ENCODE assay signal across 10 mouse cellular contexts in genomic region chr7:15919947-15920346, GRCm38 (mm10). TPM values are rescaled to one million over a fixed set of nuclear protein-coding genes. Genes with fewer than 3 reads are reported as not detected.
DNase-seq lines count a peak whose midpoint lies in the region; ATAC-seq and TF ChIP-seq lines count a peak whose summit lies in the region.
"Had no signal": no experiment of that assay in that cellular context is flagged by ENCODE, and none has a peak within 500 bp of the region (broad histone marks: within the 10 kb centered on the region; RNA-seq: fewer than 3 reads in every experiment).

No protein-coding gene starts in this region.

- H3K36me3 ChIP-seq in lung, embryonic 14.5 days (ENCODE audit: insufficient read depth): peaks cover 30% of the 10 kb centered on the region
- peaks cover 30% of the 10 kb centered on the region for H3K36me3 ChIP-seq in limb, embryonic 14.5 days (ENCODE audit: control insufficient read depth, insufficient read depth, low read length)
- H3K36me3 ChIP-seq in stomach, postnatal 0 days (ENCODE audit: control insufficient read depth, insufficient read depth, low read length): peaks cover 6% of the 10 kb centered on the region; the same call in 1 of the 2 replicates

- peak; percentile 87 for DNase-seq in heart, adult 11 months
- DNase-seq in heart, adult 8-10 months (ENCODE audit: low spot score): no peak
- no peak for DNase-seq in lung, embryonic 14.5 days
- no peak for DNase-seq in lung, postnatal 10 days
- no peak for DNase-seq in limb, embryonic 14.5 days (ENCODE audit: low spot score)
- DNase-seq in stomach, postnatal 0 days (ENCODE audit: low spot score): no peak
- DNase-seq in right cerebral cortex, adult 18-20 months: no peak
- DNase-seq in right cerebral cortex, postnatal 36 days (ENCODE audit: low spot score in 2 of 2): no peak

- H3K9me3 ChIP-seq in lung, embryonic 14.5 days (ENCODE audit: low read depth, low read length): no peaks in the 10 kb centered on the region
- no peaks in the 10 kb centered on the region for H3K9me3 ChIP-seq in limb, embryonic 14.5 days (ENCODE audit: control insufficient read depth, low read length)
- no peaks in the 10 kb centered on the region for H3K9me3 ChIP-seq in stomach, postnatal 0 days (ENCODE audit: control insufficient read depth, low read length)

- no peak for TF ChIP-seq EP300 in stomach, postnatal 0 days (optimal IDR thresholded peaks at IDR 0.05)

- WGBS in lung, embryonic 14.5 days: 93% methylated on average over 9 of the region's 9 CpGs
- 94% methylated on average over 9 of the region's 9 CpGs for WGBS in limb, embryonic 14.5 days
- WGBS in stomach, postnatal 0 days: 95% methylated on average over 9 of the region's 9 CpGs

- peaks cover 8% of the 10 kb centered on the region; the same call in 1 of the 2 replicates for H3K4me1 ChIP-seq in lung, embryonic 14.5 days (ENCODE audit: insufficient read depth)
- H3K4me1 ChIP-seq in limb, embryonic 14.5 days (ENCODE audit: control insufficient read depth, insufficient read depth, low read length): peaks cover 14% of the 10 kb centered on the region
- H3K4me1 ChIP-seq in stomach, postnatal 0 days (replicated peaks; ENCODE audit: control insufficient read depth, insufficient read depth): peaks cover 6% of the 10 kb centered on the region; the same call in 1 of the 2 replicates

- no peak overlapping the region for H3K27ac ChIP-seq in lung, embryonic 14.5 days (ENCODE audit: low read depth)
- no peak overlapping the region for H3K27ac ChIP-seq in limb, embryonic 14.5 days (replicated peaks; ENCODE audit: low read depth, low read length)
- H3K27ac ChIP-seq in stomach, postnatal 0 days (replicated peaks): no peak overlapping the region

- ATAC-seq in lung, embryonic 14.5 days (ENCODE audit: insufficient read depth): no peak
- ATAC-seq in limb, embryonic 14.5 days (ENCODE audit: low FRiP score, low read depth): no peak
- no peak for ATAC-seq in stomach, postnatal 0 days (ENCODE audit: low FRiP score, low TSS enrichment)
- ATAC-seq: lung, postnatal 0 days had no signal

- no peak overlapping the region for H3K9ac ChIP-seq in lung, embryonic 14.5 days
- no peak overlapping the region for H3K9ac ChIP-seq in limb, embryonic 14.5 days (ENCODE audit: low read depth, low read length, severe bottlenecking)
- no peak overlapping the region for H3K9ac ChIP-seq in stomach, postnatal 0 days (ENCODE audit: low read length)

- TF ChIP-seq POLR2A in limb, embryonic 14.5 days (IDR thresholded peaks at IDR 0.05; ENCODE audit: borderline replicate concordance, extremely low read depth, insufficient read depth, insufficient read length): no peak

- no peak for TF ChIP-seq CTCF in lung, embryonic 14.5 days (IDR thresholded peaks at IDR 0.05; ENCODE audit: low read depth)
- no peak for TF ChIP-seq CTCF in stomach, postnatal 0 days (IDR thresholded peaks at IDR 0.05; ENCODE audit: low read depth)

- no peaks in the 10 kb centered on the region for H3K27me3 ChIP-seq in lung, embryonic 14.5 days (ENCODE audit: insufficient read depth, low read length)
- no peaks in the 10 kb centered on the region for H3K27me3 ChIP-seq in limb, embryonic 14.5 days (ENCODE audit: control insufficient read depth, insufficient read depth, low read length)
- H3K27me3 ChIP-seq in stomach, postnatal 0 days (ENCODE audit: control insufficient read depth, insufficient read depth, low read length): no peaks in the 10 kb centered on the region

- H3K4me3 ChIP-seq in lung, embryonic 14.5 days (ENCODE audit: low read depth, low read length): peak overlapping the region; percentile 80; the same call in 1 of the 2 replicates
- 0 out of 2 replicates have a peak overlapping the region, but pooled peaks have one; percentile 79 for H3K4me3 ChIP-seq in limb, embryonic 14.5 days (replicated peaks; ENCODE audit: low read length)
- no peak overlapping the region for H3K4me3 ChIP-seq in stomach, postnatal 0 days (ENCODE audit: low read depth, low read length)

- peak overlapping the region; percentile 82 for H3K4me2 ChIP-seq in lung, embryonic 14.5 days
- H3K4me2 ChIP-seq in limb, embryonic 14.5 days (replicated peaks; ENCODE audit: low read depth, low read length, severe bottlenecking): peak overlapping the region; percentile 80; the same call in 1 of the 2 replicates
- 0 out of 2 replicates have a peak overlapping the region, but pooled peaks have one; percentile 76 for H3K4me2 ChIP-seq in stomach, postnatal 0 days (replicated peaks; ENCODE audit: low read depth)

RNA-seq across cellular contexts. Expression of gene Selenow, which starts 2.3 kb away (rescaled TPM):
- total RNA-seq in heart, adult 8-10 months (2022): 100 to 1,000 TPM; 183 to 219 (median 204) TPM
- polyA plus RNA-seq in lung, embryonic 14.5 days (2014; fragmentation: Nextera tagmentation; extraction: Ambion mirVana): 909 and 927 TPM in 2 replicates
- 582 and 588 TPM in 2 replicates for polyA plus RNA-seq in limb, embryonic 14.5 days (2012; rRNA removed)
- 1,065 and 1,091 TPM in 2 replicates for polyA plus RNA-seq in limb, embryonic 14.5 days (2014; fragmentation: Nextera tagmentation; extraction: Ambion mirVana)
- 560 and 572 TPM in 2 replicates for polyA plus RNA-seq in stomach, postnatal 0 days (2015; fragmentation: Nextera tagmentation; extraction: Ambion mirVana)

RNA-seq across cellular contexts. Expression of gene Nop53, which starts 25.9 kb away (rescaled TPM):
- 100 to 1,000 TPM; 121 to 147 (median 136) TPM for total RNA-seq in heart, adult 8-10 months (2022)
- 184 and 187 TPM in 2 replicates for polyA plus RNA-seq in lung, embryonic 14.5 days (2014; fragmentation: Nextera tagmentation; extraction: Ambion mirVana)
- polyA plus RNA-seq in limb, embryonic 14.5 days (2012; rRNA removed): 176 and 181 TPM in 2 replicates
- polyA plus RNA-seq in limb, embryonic 14.5 days (2014; fragmentation: Nextera tagmentation; extraction: Ambion mirVana): 192 and 210 TPM in 2 replicates
- 139 and 147 TPM in 2 replicates for polyA plus RNA-seq in stomach, postnatal 0 days (2015; fragmentation: Nextera tagmentation; extraction: Ambion mirVana)

RNA-seq across cellular contexts. Expression of gene Crxos, which starts 37.5 kb away (rescaled TPM):
- not detected for total RNA-seq in heart, adult 8-10 months (2022)
- polyA plus RNA-seq in lung, embryonic 14.5 days (2014; fragmentation: Nextera tagmentation; extraction: Ambion mirVana): not detected in 2 replicates
- polyA plus RNA-seq in limb, embryonic 14.5 days (2012; rRNA removed): not detected in 2 replicates
- not detected in 2 replicates for polyA plus RNA-seq in limb, embryonic 14.5 days (2014; fragmentation: Nextera tagmentation; extraction: Ambion mirVana)
- not detected in 2 replicates for polyA plus RNA-seq in stomach, postnatal 0 days (2015; fragmentation: Nextera tagmentation; extraction: Ambion mirVana)
- polyA plus RNA-seq: lung, postnatal 0 days; urinary bladder, adult 2 months had no signal

RNA-seq across cellular contexts. Expression of gene Crx, which starts 40.2 kb away (rescaled TPM):
- not detected for total RNA-seq in heart, adult 8-10 months (2022)
- not detected in 2 replicates for polyA plus RNA-seq in lung, embryonic 14.5 days (2014; fragmentation: Nextera tagmentation; extraction: Ambion mirVana)
- not detected in 2 replicates for polyA plus RNA-seq in limb, embryonic 14.5 days (2012; rRNA removed)
- not detected in 2 replicates for polyA plus RNA-seq in limb, embryonic 14.5 days (2014; fragmentation: Nextera tagmentation; extraction: Ambion mirVana)
- 0.10 TPM in 1 of 2 replicates, not detected in the other for polyA plus RNA-seq in stomach, postnatal 0 days (2015; fragmentation: Nextera tagmentation; extraction: Ambion mirVana)
- polyA plus RNA-seq: lung, postnatal 0 days; urinary bladder, adult 2 months had no signal

RNA-seq across cellular contexts. Expression of gene Ehd2, which starts 47.4 kb away (rescaled TPM):
- total RNA-seq in heart, adult 8-10 months (2022): 10 to 100 TPM; 54.4 to 95.0 (median 82.9) TPM
- polyA plus RNA-seq in lung, embryonic 14.5 days (2014; fragmentation: Nextera tagmentation; extraction: Ambion mirVana): 61.2 and 67.5 TPM in 2 replicates
- 47.6 and 62.0 TPM in 2 replicates for polyA plus RNA-seq in limb, embryonic 14.5 days (2012; rRNA removed)
- polyA plus RNA-seq in limb, embryonic 14.5 days (2014; fragmentation: Nextera tagmentation; extraction: Ambion mirVana): 42.5 and 49.3 TPM in 2 replicates
- polyA plus RNA-seq in stomach, postnatal 0 days (2015; fragmentation: Nextera tagmentation; extraction: Ambion mirVana): 30.7 and 37.7 TPM in 2 replicates
